Mouse (Mus musculus): ENCODE results near the gene Lrch1.

GRCm38 (mm10) chr14:74933960-74934710 lies 13.5 kb downstream of the Lrch1 start:
- TF ChIP-seq CTCF (conservative IDR thresholded peaks at IDR 0.05; ENCODE audit: low read length) (no peak), POU5F1 (IDR thresholded peaks at IDR 0.05; ENCODE audit: borderline replicate concordance, low read length) (no peak), NANOG (IDR thresholded peaks at IDR 0.05; ENCODE audit: borderline replicate concordance, low read length) (no peak)

All from E14TG2a.4 (cell line).